Mouse (Mus musculus) thymus, postnatal 25 days (tissue): ENCODE data around the gene Cdh23.

Source experiments
- DNase-seq: peaks from one replicate; pipeline ENCODE4 v3.0.0; 2022

Gene Cdh23

DNA sequence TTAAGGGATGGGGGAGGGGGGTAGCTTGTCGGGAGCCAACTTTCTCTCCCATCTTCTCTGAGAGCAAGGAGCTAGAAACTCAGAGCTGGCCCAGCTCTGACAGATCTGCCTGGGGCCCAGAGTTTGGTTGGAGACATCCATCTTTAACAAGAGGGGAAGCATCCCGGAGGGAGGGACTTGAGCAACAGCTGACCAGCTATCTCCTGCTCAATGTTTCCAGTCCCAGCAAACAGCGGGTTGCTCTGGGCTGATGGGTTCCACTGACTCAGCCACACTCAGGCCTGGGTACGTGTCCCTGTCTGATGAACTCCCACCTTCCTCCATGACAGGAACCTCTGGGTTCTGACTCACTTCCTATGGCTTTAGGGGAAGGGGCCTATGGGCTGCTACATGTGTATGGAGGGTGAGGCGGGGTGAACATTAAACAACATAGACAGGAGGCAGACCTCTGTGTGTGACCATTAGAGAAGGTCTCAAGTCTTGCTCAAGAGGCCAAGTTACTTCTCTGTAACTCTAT lies 305.3 kb downstream of the Cdh23 start:
- DNase-seq: no peak

DNA sequence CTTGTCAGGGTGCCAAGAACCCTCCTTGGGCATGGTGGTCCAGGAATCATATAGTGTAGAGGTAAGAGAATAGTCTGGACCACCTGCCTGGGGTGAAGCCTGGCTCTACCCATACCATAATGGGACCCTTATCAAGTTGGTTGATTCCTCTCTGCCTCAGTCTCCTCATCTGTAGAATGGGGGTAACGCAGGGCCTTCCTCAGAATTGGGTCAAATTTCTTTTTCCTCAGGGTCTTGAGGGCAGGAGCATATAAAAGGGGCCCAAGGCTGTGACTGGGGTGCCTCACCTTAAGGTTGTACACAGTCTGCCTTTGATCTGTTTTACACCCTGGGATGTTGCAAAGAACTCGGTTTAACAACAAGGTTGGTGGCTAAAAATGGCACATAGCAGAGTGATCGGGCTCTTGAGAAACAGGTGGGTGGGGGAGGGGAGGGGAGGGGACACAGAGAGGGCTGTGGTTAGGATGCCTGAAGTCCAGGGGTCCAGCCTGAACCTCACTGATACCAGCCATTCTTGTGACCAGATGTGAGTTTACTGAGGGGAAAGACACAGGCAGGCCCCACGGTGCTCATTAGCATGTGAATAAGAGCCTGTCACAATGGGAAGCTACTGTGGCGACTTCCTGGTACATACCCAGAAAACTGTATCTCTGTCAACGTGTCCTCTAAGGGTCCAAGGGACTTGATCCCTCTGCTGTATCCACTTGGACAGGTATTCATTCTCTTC lies 305.9 kb downstream of the Cdh23 start:
- DNase-seq: peak; percentile 60

DNA sequence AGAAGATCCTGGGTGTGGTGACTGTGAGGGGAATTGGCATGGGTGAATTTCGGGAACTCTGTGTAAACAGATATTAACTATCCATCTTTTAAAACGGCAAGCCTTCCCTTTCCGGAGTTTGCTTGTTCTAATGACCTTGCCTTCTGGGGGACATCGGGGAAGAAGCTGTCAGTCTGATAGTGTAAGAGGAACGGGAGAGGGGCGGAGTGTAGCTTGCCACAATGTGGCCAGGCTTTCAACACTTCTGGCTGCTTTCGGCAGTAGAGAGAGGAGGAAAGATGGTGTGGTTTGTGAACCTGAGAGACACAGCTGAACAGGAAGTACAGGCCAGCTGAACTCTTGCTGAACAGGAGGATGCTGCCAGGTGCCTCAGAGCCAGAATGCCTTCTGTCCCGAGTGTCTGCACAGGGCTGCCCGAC lies 306.8 kb downstream of the Cdh23 start:
- peak; percentile 81 for DNase-seq

DNA sequence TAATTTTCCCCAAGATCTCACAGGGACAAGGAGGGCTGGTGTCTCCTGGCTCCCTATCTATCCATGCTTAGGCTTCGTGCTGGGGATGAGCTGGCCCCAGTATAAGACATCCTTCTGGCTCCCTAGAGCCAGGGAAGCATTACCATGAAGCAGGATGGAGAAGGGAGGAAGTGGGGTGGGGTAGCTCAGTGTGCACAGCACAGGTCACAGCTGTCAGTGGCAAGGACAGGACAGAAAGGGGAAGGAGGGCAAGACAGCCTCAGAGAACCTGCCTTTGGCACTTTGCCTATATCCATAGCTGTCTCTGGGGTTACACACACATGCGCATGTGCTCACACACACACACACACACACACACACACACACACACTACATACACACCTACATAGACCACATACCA lies 308.0 kb downstream of the Cdh23 start:
- DNase-seq: peak; percentile 59

DNA sequence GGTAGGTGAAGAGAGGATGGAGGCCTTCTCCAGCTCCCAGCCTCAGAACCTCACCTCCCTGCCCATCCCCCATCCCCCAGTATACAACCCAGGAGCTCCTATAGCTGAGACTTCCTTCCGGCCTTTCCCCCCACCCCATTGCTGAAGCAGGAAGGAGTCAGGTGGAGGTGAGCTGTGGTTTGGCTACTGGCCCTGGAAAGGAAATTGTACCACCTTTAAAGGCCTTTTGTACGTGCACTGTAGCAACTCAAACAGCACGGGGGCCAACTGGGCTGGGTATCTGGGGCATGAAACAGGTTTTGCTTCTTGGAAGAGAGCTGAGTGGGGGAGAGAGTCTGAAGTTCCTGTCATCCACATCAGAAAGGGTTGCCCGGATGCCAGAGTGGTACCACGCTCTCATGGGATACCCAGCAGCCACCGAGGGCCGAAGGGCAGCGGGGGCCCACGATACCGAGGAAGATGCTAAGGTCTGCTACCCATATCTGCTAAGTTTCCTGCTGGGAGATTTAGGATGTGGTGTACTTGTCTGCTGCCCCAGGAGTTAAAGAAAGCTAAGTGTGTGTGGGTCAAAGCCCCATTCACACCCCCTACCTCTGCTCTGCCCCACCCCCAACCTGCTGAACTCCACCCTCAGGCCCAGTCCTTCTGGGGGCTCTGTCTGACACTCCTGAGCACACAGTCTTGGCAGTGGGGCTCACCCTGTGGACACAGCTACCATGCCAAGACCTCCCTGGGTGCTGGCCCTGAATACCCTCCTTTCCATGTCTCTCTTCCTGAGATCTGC lies 315.0 kb downstream of the Cdh23 start:
- peak; percentile 83 for DNase-seq

DNA sequence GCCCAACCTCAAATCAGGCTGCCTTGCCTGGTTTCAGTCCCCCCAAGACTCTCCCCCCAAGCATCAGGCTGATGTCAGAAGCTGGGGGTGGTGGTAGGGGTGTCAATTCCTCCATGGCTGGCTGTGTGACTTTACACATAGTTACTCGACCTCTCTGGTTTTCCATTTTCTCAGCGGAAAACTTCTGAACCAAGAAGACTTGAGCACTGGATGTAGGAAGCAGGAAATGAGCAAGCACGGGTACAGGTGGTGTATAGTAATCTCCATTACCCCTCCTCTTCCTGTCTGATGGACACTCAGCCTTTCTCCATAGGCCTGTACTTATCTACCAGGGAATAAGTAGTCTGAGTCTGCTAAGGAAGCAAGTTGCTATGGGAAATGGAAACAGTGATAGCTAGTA lies 316.1 kb downstream of the Cdh23 start:
- peak; percentile 22 for DNase-seq

DNA sequence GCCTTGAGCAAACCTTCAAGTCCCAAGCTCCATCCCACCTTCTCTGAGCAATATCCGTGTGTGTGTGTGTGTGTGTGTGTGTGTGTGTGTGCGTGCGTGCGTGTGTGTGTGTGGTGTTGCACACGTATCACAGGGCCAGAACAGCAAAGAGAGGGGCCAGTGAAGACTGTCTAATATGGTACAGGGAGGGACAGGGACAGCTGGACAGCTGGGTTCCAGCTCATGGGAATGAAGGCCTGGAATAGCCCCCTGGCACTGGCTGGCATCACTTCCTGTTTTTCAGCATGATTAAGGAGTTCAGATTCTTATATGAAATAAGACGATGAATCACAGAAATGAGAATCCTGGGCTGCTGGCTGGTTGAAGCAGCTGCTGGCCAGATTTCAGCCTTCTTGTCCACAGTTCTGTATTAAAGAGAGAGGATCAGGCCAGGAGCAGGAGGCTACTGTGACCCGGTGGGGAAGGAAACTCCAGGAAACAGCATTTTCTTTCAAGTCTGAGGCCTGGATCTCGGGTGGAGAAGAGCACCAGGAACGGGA lies 316.8 kb downstream of the Cdh23 start:
- DNase-seq: no peak

DNA sequence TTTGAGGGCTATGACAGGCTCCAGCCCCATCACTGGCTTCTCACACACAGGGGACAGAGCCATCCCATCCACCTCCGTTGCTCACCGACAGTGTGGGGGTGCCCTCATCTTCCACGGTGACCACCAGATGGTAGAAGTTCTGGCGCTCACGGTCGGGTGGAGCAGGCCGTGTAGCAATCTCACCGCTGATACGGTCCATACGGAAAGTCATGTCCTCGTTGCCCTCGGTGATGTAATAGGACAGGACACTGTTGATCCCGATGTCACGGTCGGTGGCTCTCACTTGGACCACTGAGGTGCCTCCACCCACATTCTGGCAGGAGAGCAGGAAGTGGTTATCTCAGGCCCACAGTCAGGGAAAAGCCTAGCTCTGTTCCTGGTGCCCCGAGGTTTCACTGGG lies 319.6 kb downstream of the Cdh23 start:
- no peak for DNase-seq

DNA sequence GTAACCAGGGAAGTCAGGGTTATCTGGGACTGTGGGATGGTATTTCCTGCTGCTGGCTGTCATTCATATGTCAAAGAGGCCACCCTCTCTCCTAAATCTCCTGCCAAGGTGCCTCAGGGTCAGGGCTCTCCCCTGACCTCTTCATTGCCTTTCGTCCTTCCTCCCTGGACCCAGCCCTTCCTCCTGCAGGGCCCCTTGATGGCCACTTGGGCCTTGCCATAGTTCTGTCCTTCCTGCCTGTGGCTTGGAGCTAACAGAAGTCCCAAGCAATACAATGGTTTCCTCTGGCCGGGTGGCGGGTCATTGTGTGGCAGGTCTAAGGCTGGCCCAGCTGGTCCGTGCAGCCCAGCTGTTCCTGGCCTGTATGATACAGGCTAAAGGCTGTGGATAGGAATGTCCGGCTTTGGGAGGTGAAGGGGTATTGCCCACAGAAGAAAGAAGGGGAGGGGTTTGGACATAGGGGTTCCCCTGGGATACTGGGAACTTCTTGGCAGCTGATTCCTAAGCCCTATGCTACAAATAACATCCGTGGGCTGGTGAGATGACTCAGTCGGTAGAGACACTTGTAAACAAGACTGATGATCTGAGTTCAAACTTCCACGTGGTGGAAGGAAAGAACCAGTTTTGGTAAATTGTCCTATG lies 322.2 kb downstream of the Cdh23 start:
- DNase-seq: no peak

DNA sequence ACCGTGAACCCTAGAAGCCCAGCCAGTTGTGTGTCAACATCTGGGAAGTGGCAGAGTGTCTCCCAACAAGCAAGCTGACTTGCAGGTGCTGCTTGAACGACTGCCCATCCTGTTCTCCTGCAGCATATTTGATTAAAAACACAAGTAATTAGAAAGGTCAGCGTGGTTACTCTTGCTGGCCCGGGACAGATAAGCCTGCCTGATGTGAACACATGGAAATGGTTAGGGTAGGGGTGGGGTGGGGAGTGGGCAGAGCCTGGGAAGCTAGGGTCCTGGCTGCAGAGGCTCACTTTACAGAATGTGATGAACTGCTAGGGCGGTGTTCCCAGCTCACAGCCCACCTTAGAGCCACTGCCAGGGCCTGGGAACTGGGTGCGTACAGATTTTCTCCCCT lies 322.8 kb downstream of the Cdh23 start:
- DNase-seq: no peak

DNA sequence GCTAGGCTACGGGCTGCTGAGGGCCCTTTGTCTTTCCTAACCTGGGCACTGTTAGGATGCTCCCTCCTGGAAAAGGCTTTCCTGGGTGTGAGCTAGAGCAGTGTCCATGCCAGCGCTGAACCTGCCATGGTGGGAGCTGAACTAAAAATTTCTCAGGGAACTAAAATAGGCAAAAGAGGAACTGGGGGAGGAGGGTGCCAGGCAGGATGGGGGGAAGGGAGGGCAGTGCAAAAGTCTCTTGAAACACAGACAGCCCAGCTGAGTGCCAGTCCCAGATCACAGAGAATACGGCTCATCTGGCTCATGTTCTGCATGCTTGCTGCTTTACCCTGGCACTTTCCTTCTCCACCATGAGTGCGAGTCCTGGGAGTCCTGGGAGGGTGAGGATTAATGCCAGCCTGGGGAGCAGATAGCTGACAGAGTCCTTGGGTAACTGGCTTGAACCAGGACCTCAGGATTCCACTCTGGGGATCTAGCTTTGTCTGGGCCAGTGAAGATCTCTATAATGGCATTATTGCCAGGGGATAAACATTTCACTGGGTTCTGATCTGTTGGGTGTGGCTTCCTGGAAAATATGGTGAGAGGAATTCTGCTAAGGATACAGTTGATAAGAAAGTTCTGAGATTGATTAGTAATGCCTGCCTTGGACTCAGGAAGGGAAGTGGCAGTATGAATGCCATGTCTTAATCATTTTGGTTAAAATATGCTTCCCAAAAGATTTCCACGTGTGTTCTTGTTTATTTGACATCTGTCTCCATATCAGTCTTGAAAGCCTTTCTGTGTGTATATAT lies 324.5 kb downstream of the Cdh23 start:
- peak; percentile 76 for DNase-seq

DNA sequence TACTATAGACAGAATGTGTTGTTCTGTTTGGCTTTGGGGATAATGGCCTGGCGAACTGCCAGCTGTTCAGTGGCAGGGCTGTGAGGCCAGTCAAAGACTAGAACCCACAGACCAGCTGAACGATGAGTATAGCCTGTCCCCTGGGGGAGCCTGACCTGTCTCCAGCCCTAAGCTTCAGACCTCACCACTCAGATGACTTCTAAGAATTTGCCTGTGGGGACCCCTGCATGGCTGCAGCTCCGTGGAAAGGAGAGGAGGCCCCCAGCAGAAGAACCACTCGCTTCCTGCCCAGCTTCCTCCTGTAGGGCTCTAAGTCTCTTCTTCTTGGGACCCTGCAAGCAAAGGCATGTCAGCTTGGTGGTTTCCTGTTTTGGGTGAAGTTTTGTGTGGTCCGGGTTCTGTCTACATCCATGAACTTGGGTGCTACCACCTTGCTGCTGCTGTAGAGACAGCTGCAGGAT lies 325.7 kb downstream of the Cdh23 start:
- peak; percentile 77 for DNase-seq

DNA sequence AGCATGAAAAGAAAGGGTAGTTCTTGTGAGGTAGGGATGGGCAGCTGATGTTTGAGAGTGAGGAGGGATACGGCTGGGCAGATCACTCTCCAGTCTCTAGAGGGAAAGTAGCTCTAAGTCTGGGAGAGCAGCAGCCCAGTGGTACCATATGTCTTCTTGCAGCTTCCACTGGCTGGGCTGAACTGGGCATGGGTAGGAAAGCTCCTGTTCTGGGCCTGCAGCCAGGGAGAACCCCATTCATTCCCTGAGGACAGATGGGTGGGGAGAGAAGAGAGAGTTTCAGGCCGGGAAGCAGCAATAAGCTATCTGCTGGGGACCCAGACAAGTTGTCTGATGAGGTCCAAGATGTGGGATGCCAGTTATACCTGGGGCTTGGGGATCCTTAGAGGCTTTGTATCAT lies 326.2 kb downstream of the Cdh23 start:
- no peak for DNase-seq

DNA sequence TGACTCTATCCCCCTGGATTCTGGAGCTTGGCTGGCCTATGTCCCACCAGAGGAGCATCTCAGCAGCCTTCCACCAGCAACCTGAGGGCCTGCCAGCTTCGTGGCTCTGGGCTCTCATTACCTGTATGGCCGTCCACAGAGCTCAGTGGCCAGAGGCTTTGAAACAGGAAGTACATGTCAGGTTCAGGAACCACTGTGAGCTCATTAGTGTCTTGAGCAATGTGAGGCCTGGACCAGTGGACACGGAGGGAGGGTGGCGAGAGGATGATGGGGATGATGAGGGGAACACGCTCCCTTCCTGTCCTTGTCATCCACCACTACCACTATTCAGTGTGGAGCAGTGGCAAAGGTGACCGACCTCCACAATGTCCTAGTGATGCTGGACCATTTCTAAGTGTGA lies 326.9 kb downstream of the Cdh23 start:
- no peak for DNase-seq

DNA sequence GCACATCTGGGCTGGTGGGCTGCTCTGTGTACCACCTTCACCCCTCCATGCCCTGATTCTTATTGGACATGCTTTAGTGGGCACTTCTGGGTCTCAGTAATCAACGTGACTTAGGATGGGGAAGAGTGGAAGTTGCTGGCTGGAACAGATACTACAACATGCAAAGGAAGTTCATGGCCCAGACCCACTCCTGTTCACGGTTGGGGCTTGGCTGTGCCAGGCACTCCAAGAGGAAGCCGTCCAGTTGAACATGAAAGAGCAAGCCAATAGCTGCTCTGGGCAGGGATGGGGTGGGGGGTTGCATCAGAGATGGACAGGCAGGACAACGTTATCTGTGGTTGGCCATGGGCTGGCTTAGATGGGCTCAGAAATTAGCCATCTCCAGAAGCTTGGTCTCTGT lies 328.4 kb downstream of the Cdh23 start:
- DNase-seq: no peak

DNA sequence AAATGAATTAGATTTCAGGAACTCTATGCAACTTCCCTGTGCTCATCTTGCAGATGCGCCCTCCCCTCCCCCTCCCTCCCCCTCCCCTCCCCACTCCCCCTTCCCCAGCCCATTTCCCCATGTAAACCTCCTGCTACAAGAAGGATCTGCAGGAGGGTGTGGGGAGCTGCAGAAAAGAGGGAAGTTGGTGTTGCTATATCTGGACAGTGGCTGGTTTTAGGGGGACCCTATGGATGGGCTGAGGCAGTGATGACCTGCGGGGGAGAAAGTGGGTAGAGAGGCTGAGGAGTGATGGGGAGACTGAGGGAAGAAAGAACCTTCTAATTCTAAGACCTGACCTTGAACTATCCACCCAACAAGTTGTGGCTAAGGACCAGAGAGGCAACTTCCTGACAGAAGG lies 329.1 kb downstream of the Cdh23 start:
- no peak for DNase-seq

DNA sequence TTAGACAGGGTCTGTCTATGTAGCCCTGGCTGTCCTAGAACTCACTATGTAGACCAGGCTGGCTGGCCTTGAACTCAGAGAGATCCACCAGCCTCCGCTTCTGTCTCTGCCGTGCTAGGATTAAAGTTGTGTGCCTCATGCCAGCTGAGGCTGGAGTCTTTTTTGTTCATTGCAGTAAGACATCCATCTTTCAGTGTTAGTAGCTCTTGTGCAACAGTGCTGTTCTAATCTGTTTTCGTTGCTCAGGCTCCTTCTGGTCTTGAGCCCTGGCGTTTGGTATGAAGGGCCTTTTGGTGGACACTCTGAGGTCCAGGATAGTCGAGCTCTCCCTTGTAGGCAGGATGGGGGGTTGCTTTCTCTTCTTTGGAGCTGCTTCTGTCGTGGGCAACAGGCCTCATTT lies 332.9 kb downstream of the Cdh23 start:
- no peak for DNase-seq

DNA sequence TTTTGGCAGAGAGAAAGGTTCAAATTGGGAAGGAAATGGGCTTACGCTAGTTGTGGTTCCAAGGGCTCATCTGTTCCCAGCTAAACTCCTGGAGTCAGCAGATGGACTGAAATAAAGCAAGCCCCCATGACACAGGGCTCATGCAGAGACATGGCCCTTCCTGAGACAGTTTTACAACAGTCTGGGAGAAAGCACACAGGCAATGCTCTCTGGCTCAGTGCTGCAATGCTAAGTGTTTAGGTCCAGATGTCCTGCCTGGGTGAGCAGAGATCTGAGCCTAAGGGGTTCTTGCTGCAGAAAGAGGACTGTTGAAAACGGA lies 334.0 kb downstream of the Cdh23 start:
- no peak for DNase-seq

DNA sequence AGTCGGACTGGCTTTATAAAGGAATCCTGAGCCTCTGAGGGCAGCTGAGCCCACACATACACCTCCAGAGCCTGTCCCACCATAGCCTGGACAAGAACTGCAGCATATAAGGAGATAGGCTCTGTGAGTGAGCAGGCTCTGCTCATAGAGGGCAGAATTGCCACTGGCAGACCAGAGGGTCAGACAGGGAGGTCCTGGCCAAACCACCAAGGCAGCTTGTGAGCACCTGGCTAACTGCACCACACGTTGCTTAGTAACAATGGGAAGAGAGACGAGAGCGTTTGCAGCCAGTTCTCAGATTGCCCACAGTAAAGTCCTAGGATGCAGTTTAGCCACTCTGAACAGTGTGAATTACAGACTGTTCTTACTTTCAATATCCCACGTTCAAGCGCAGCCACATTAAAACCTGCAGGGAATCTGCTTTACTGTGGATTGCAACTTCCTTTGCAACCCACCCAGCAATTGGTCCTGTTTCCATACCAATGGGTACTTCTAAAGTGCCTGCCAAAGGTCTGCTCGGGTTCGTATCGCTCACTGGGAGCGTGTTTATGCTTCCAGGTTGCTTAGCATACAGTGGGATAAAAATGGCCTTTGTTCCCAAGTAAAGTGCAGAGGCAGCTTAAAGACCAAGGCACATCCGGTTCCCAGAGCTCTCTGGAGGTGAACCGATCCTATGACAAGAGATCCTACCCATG lies 334.5 kb downstream of the Cdh23 start:
- DNase-seq: no peak

DNA sequence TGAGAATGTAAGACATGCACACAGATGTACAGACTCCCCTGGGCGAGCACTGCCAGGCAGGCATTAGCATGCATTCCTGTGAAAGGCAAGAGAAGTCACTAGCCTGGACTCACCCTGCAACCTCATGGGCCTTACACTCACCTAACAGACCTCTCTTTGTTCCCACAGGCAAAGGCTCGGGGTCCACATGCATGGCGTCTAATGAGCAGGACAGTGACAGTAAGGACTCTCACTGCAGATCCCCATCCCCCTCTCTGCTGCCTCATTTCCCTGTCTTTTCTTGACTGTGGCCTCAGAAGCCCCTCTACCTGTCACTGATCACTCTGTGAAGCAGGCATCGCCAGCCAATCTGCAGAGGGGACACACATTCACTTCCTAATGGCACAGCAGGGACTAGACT lies 337.5 kb downstream of the Cdh23 start:
- no peak for DNase-seq

DNA sequence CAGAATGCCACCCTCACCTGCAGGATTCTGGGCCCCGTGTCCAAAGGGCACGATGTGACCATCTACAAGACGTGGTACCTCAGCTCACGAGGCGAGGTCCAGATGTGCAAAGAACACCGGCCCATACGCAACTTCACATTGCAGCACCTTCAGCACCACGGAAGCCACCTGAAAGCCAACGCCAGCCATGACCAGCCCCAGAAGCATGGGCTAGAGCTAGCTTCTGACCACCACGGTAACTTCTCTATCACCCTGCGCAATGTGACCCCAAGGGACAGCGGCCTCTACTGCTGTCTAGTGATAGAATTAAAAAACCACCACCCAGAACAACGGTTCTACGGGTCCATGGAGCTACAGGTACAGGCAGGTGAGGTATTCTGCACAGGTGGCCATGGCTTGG lies 338.4 kb downstream of the Cdh23 start:
- no peak for DNase-seq

DNA sequence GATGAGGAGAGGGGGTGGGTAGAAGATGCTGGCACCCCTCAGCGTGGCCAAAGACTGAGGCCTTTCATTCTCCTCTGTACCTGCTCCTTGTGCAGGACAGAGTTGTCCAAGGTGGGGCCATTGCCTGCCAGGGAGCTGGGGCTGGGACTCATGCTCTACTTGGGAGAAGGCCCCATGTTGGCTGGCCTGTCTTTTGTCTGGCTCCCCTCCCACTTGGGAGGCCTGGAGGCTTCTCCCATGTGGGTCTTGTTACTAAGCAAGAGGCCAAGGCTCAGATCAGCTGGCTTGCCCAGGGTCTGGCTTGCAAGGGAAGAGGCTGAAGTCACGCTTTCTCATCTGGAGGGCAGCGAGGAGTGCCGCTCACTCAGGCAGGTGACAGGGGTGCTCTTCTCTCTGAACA lies 338.8 kb downstream of the Cdh23 start:
- DNase-seq: no peak
